Mouse (Mus musculus) lung, postnatal 4 days (tissue): Measurements from ENCODE around the gene Plekhg3.

Experiments used
- DNase-seq, 2 experiments: peaks; one replicate each; pipeline ENCODE4 v3.0.0; 2021

Gene Plekhg3

GRCm38 (mm10) chr12:76528766-76529165 is 1.9 kb upstream of the Plekhg3 start:
- DNase-seq, result no peak

- no peak for DNase-seq
Observed at GRCm38 (mm10) chr12:76531986-76532925, 1.6 kb downstream of the Plekhg3 start.

- DNase-seq, result no peak
Observed at GRCm38 (mm10) chr12:76532926-76533376, 2.3 kb downstream of the Plekhg3 start.

- DNase-seq, result peak; percentile 77 to 82
Observed at GRCm38 (mm10) chr12:76533377-76534222, 2.9 kb downstream of the Plekhg3 start.

- no peak for DNase-seq
Observed at GRCm38 (mm10) chr12:76534233-76534632, 3.5 kb downstream of the Plekhg3 start.

GRCm38 (mm10) chr12:76534641-76535283 is 4.1 kb downstream of the Plekhg3 start:
- DNase-seq, result no peak

GRCm38 (mm10) chr12:76535471-76535900 is 4.8 kb downstream of the Plekhg3 start:
- DNase-seq, result no peak

GRCm38 (mm10) chr12:76536591-76537153 is 6.0 kb downstream of the Plekhg3 start:
- DNase-seq, result no peak

- DNase-seq, result peak; percentile 76
Observed at GRCm38 (mm10) chr12:76537434-76537833, 6.7 kb downstream of the Plekhg3 start.

GRCm38 (mm10) chr12:76540169-76540568 is 9.5 kb downstream of the Plekhg3 start:
- DNase-seq, result no peak

- DNase-seq, result no peak
Observed at GRCm38 (mm10) chr12:76540701-76541221, 10.1 kb downstream of the Plekhg3 start.

GRCm38 (mm10) chr12:76541475-76541874 is 10.8 kb downstream of the Plekhg3 start:
- no peak for DNase-seq

GRCm38 (mm10) chr12:76541879-76542278 is 11.2 kb downstream of the Plekhg3 start:
- DNase-seq, result no peak

- DNase-seq, result no peak
Observed at GRCm38 (mm10) chr12:76545786-76546370, 15.2 kb downstream of the Plekhg3 start.

GRCm38 (mm10) chr12:76546383-76547276 is 15.9 kb downstream of the Plekhg3 start:
- DNase-seq, result peak; percentile 44 to 47

GRCm38 (mm10) chr12:76547409-76548081 is 16.9 kb downstream of the Plekhg3 start:
- peak; percentile 69 to 73 for DNase-seq

GRCm38 (mm10) chr12:76548082-76548423 is 17.4 kb downstream of the Plekhg3 start:
- DNase-seq, result no peak

- DNase-seq, result no peak
Observed at GRCm38 (mm10) chr12:76549203-76549602, 18.5 kb downstream of the Plekhg3 start.

- DNase-seq, result peak; percentile 54 to 69
Observed at GRCm38 (mm10) chr12:76552321-76552720, 21.6 kb downstream of the Plekhg3 start.

- DNase-seq, result no peak
Observed at GRCm38 (mm10) chr12:76552958-76553357, 22.3 kb downstream of the Plekhg3 start.
